Mouse (Mus musculus): ENCODE results near the gene Rgs5.

- TF ChIP-seq POLR2A (IDR thresholded peaks at IDR 0.05; ENCODE audit: low read depth, low read length) (no peak), CTCF (IDR thresholded peaks at IDR 0.05; ENCODE audit: borderline replicate concordance, insufficient read depth, low read length) (no peak)
Observed at GRCm38 (mm10) chr1:169741147-169741546, 85.8 kb downstream of the Rgs5 start.

Data from embryonic fibroblast, embryonic 13.5 days (primary cell).